Mouse (Mus musculus): ENCODE results near the gene Epn3. TPM values are rescaled to one million over a fixed set of nuclear protein-coding genes. Genes with fewer than 3 reads are reported as not detected.

The Epn3 gene
- total and polyA plus RNA-seq, 2 experiments from 2014 or later: 1.4 to 2.0 TPM

- H3K9me3 ChIP-seq (ENCODE audit: low read length): no peaks in the 10 kb centered on the region
- no peak overlapping the region for H3K4me2 ChIP-seq (ENCODE audit: low read depth)
- no peak overlapping the region for H3K4me3 ChIP-seq (ENCODE audit: low read depth, low read length)
- no peaks in the 10 kb centered on the region; the same call in 1 of the 2 replicates for H3K4me1 ChIP-seq (ENCODE audit: insufficient read depth)
- WGBS: 19% methylated on average over 8 of the region's 8 CpGs
- H3K9ac ChIP-seq: no peak overlapping the region
- TF ChIP-seq CTCF (IDR thresholded peaks at IDR 0.05; ENCODE audit: low read depth): no peak
- peak; percentile 42 for ATAC-seq
- H3K36me3 ChIP-seq (ENCODE audit: insufficient read depth): no peaks in the 10 kb centered on the region
- peak overlapping the region; percentile 50; the same call in 1 of the 2 replicates for H3K27ac ChIP-seq (ENCODE audit: low read depth, low read length)
- DNase-seq: no peak
- no peaks in the 10 kb centered on the region for H3K27me3 ChIP-seq (ENCODE audit: insufficient read depth, low read length)
These were observed 50.5 kb downstream of the Epn3 start for GRCm38 (mm10) chr11:94449239-94449638.

GRCm38 (mm10) chr11:94447017-94447416 is 52.8 kb downstream of the Epn3 start:
- Histone ChIP-seq H3K27me3 (ENCODE audit: insufficient read depth, low read length) (no peaks in the 10 kb centered on the region), H3K36me3 (ENCODE audit: insufficient read depth) (no peaks in the 10 kb centered on the region), H3K9me3 (ENCODE audit: low read length) (no peaks in the 10 kb centered on the region), H3K4me3 (ENCODE audit: low read depth, low read length) (no peak overlapping the region), H3K9ac (no peak overlapping the region), H3K27ac (ENCODE audit: low read depth, low read length) (no peak overlapping the region), H3K4me2 (ENCODE audit: low read depth) (no peak overlapping the region), H3K4me1 (ENCODE audit: insufficient read depth) (no peaks in the 10 kb centered on the region; the same call in 1 of the 2 replicates)
- 18% methylated on average over 3 of the region's 3 CpGs for WGBS
- TF ChIP-seq CTCF (IDR thresholded peaks at IDR 0.05; ENCODE audit: low read depth): no peak
- DNase-seq: no peak
- no peak for ATAC-seq

- Histone ChIP-seq H3K27ac (ENCODE audit: low read depth, low read length) (no peak overlapping the region), H3K36me3 (ENCODE audit: insufficient read depth) (no peaks in the 10 kb centered on the region; the same call in 1 of the 2 replicates), H3K9me3 (ENCODE audit: low read length) (no peaks in the 10 kb centered on the region), H3K27me3 (ENCODE audit: insufficient read depth, low read length) (no peaks in the 10 kb centered on the region), H3K9ac (no peak overlapping the region), H3K4me2 (ENCODE audit: low read depth) (no peak overlapping the region), H3K4me3 (ENCODE audit: low read depth, low read length) (no peak overlapping the region), H3K4me1 (ENCODE audit: insufficient read depth) (no peaks in the 10 kb centered on the region; the same call in 1 of the 2 replicates)
- WGBS: 56% methylated on average over 4 of the region's 4 CpGs
- DNase-seq (no peak), ATAC-seq (no peak)
- no peak for TF ChIP-seq CTCF (IDR thresholded peaks at IDR 0.05; ENCODE audit: low read depth)
These were observed 54.5 kb downstream of the Epn3 start for GRCm38 (mm10) chr11:94445300-94445699.

GRCm38 (mm10) chr11:94444829-94445228 is 54.9 kb downstream of the Epn3 start:
- WGBS: 53% methylated on average over 5 of the region's 5 CpGs
- H3K36me3 ChIP-seq (ENCODE audit: insufficient read depth): no peaks in the 10 kb centered on the region; the same call in 1 of the 2 replicates
- no peaks in the 10 kb centered on the region for H3K9me3 ChIP-seq (ENCODE audit: low read length)
- TF ChIP-seq CTCF (IDR thresholded peaks at IDR 0.05; ENCODE audit: low read depth): no peak
- no peaks in the 10 kb centered on the region for H3K27me3 ChIP-seq (ENCODE audit: insufficient read depth, low read length)
- no peak overlapping the region for H3K9ac ChIP-seq
- no peak for DNase-seq
- H3K4me2 ChIP-seq (ENCODE audit: low read depth): no peak overlapping the region
- ATAC-seq: no peak
- no peak overlapping the region for H3K4me3 ChIP-seq (ENCODE audit: low read depth, low read length)
- no peaks in the 10 kb centered on the region; the same call in 1 of the 2 replicates for H3K4me1 ChIP-seq (ENCODE audit: insufficient read depth)
- no peak overlapping the region for H3K27ac ChIP-seq (ENCODE audit: low read depth, low read length)

- no peak overlapping the region for H3K4me3 ChIP-seq (ENCODE audit: low read depth, low read length)
- no peak for DNase-seq
- no peak overlapping the region for H3K4me2 ChIP-seq (ENCODE audit: low read depth)
- no peaks in the 10 kb centered on the region for H3K9me3 ChIP-seq (ENCODE audit: low read length)
- no peaks in the 10 kb centered on the region; the same call in 1 of the 2 replicates for H3K36me3 ChIP-seq (ENCODE audit: insufficient read depth)
- no peak for ATAC-seq
- 49% methylated on average over 9 of the region's 9 CpGs for WGBS
- H3K4me1 ChIP-seq (ENCODE audit: insufficient read depth): no peaks in the 10 kb centered on the region
- H3K27me3 ChIP-seq (ENCODE audit: insufficient read depth, low read length): no peaks in the 10 kb centered on the region
- no peak overlapping the region for H3K9ac ChIP-seq
- no peak for TF ChIP-seq CTCF (IDR thresholded peaks at IDR 0.05; ENCODE audit: low read depth)
- H3K27ac ChIP-seq (ENCODE audit: low read depth, low read length): no peak overlapping the region
These were observed 58.0 kb downstream of the Epn3 start for GRCm38 (mm10) chr11:94441752-94442151.

GRCm38 (mm10) chr11:94441122-94441521 is 58.7 kb downstream of the Epn3 start:
- Histone ChIP-seq H3K36me3 (ENCODE audit: insufficient read depth) (no peaks in the 10 kb centered on the region; the same call in 1 of the 2 replicates), H3K27ac (ENCODE audit: low read depth, low read length) (peak overlapping the region; percentile 35; the same call in 1 of the 2 replicates), H3K4me2 (ENCODE audit: low read depth) (no peak overlapping the region), H3K9ac (no peak overlapping the region), H3K4me1 (ENCODE audit: insufficient read depth) (no peaks in the 10 kb centered on the region), H3K27me3 (ENCODE audit: insufficient read depth, low read length) (no peaks in the 10 kb centered on the region), H3K9me3 (ENCODE audit: low read length) (no peaks in the 10 kb centered on the region), H3K4me3 (ENCODE audit: low read depth, low read length) (no peak overlapping the region)
- 27% methylated on average over 7 of the region's 7 CpGs for WGBS
- DNase-seq (no peak), ATAC-seq (peak; percentile 54)
- TF ChIP-seq CTCF (IDR thresholded peaks at IDR 0.05; ENCODE audit: low read depth): no peak

- H3K36me3 ChIP-seq (ENCODE audit: insufficient read depth): no peaks in the 10 kb centered on the region; the same call in 1 of the 2 replicates
- no peak overlapping the region for H3K4me2 ChIP-seq (ENCODE audit: low read depth)
- WGBS: 49% methylated on average over 6 of the region's 6 CpGs
- no peaks in the 10 kb centered on the region for H3K4me1 ChIP-seq (ENCODE audit: insufficient read depth)
- TF ChIP-seq CTCF (IDR thresholded peaks at IDR 0.05; ENCODE audit: low read depth): no peak
- H3K4me3 ChIP-seq (ENCODE audit: low read depth, low read length): no peak overlapping the region
- no peaks in the 10 kb centered on the region for H3K27me3 ChIP-seq (ENCODE audit: insufficient read depth, low read length)
- no peak overlapping the region for H3K27ac ChIP-seq (ENCODE audit: low read depth, low read length)
- H3K9me3 ChIP-seq (ENCODE audit: low read length): no peaks in the 10 kb centered on the region
- ATAC-seq: no peak
- no peak for DNase-seq
- H3K9ac ChIP-seq: no peak overlapping the region
These were observed 59.4 kb downstream of the Epn3 start for GRCm38 (mm10) chr11:94440421-94440820.

Other genes with a start within 250 kb of the Epn3 start
- 0.92 TPM in 1 of 2 replicates, not detected in the other for gene Gm21885, start 218.1 kb downstream of the Epn3 start, total RNA-seq (2014; rRNA removed)
- gene Gm21885, start 218.1 kb downstream of the Epn3 start, polyA plus RNA-seq (2015; fragmentation: Nextera tagmentation; extraction: Ambion mirVana): 0.19 TPM in 1 of 2 replicates, not detected in the other
- gene Luc7l3, start 178.0 kb downstream of the Epn3 start, total RNA-seq (2014; rRNA removed): 88.8 and 108 TPM in 2 replicates
- 76.8 and 87.2 TPM in 2 replicates for gene Luc7l3, start 178.0 kb downstream of the Epn3 start, polyA plus RNA-seq (2015; fragmentation: Nextera tagmentation; extraction: Ambion mirVana)
- 45.5 and 51.8 TPM in 2 replicates for gene Ankrd40, start 172.0 kb downstream of the Epn3 start, total RNA-seq (2014; rRNA removed)
- 13.7 and 15.0 TPM in 2 replicates for gene Ankrd40, start 172.0 kb downstream of the Epn3 start, polyA plus RNA-seq (2015; fragmentation: Nextera tagmentation; extraction: Ambion mirVana)
- gene Abcc3, start 107.0 kb downstream of the Epn3 start, total RNA-seq (2014; rRNA removed): 1.1 and 1.6 TPM in 2 replicates
- gene Abcc3, start 107.0 kb downstream of the Epn3 start, polyA plus RNA-seq (2015; fragmentation: Nextera tagmentation; extraction: Ambion mirVana): 0.97 and 0.98 TPM in 2 replicates
- gene Cacna1g, start 25.8 kb downstream of the Epn3 start, total RNA-seq (2014; rRNA removed): 47.1 and 62.9 TPM in 2 replicates
- 5.3 and 5.8 TPM in 2 replicates for gene Cacna1g, start 25.8 kb downstream of the Epn3 start, polyA plus RNA-seq (2015; fragmentation: Nextera tagmentation; extraction: Ambion mirVana)
- 0.92 and 3.1 TPM in 2 replicates for gene Spata20, start 13.8 kb downstream of the Epn3 start, total RNA-seq (2014; rRNA removed)
- 0.99 and 2.3 TPM in 2 replicates for gene Spata20, start 13.8 kb downstream of the Epn3 start, polyA plus RNA-seq (2015; fragmentation: Nextera tagmentation; extraction: Ambion mirVana)
- gene Mycbpap, start 21.8 kb upstream of the Epn3 start, total RNA-seq (2014; rRNA removed): 0.77 and 2.1 TPM in 2 replicates
- gene Mycbpap, start 21.8 kb upstream of the Epn3 start, polyA plus RNA-seq (2015; fragmentation: Nextera tagmentation; extraction: Ambion mirVana): 1.5 and 1.7 TPM in 2 replicates
- gene Rsad1, start 49.3 kb upstream of the Epn3 start, total RNA-seq (2014; rRNA removed): 12.2 and 12.6 TPM in 2 replicates
- gene Rsad1, start 49.3 kb upstream of the Epn3 start, polyA plus RNA-seq (2015; fragmentation: Nextera tagmentation; extraction: Ambion mirVana): 7.7 and 8.8 TPM in 2 replicates
- gene Chad, start 65.1 kb upstream of the Epn3 start, total RNA-seq (2014; rRNA removed): not detected in 2 replicates
- gene Chad, start 65.1 kb upstream of the Epn3 start, polyA plus RNA-seq (2015; fragmentation: Nextera tagmentation; extraction: Ambion mirVana): 0.30 and 0.44 TPM in 2 replicates
- 2.6 and 4.3 TPM in 2 replicates for gene Acsf2, start 101.9 kb upstream of the Epn3 start, total RNA-seq (2014; rRNA removed)
- 1.5 and 1.6 TPM in 2 replicates for gene Acsf2, start 101.9 kb upstream of the Epn3 start, polyA plus RNA-seq (2015; fragmentation: Nextera tagmentation; extraction: Ambion mirVana)
- 116 and 127 TPM in 2 replicates for gene Lrrc59, start 129.8 kb upstream of the Epn3 start, total RNA-seq (2014; rRNA removed)
- 144 and 145 TPM in 2 replicates for gene Lrrc59, start 129.8 kb upstream of the Epn3 start, polyA plus RNA-seq (2015; fragmentation: Nextera tagmentation; extraction: Ambion mirVana)
- 50.7 and 57.0 TPM in 2 replicates for gene Mrpl27, start 153.8 kb upstream of the Epn3 start, total RNA-seq (2014; rRNA removed)
- gene Mrpl27, start 153.8 kb upstream of the Epn3 start, polyA plus RNA-seq (2015; fragmentation: Nextera tagmentation; extraction: Ambion mirVana): 126 and 149 TPM in 2 replicates
- gene Eme1, start 154.0 kb upstream of the Epn3 start, total RNA-seq (2014; rRNA removed): 2.4 and 2.5 TPM in 2 replicates
- gene Eme1, start 154.0 kb upstream of the Epn3 start, polyA plus RNA-seq (2015; fragmentation: Nextera tagmentation; extraction: Ambion mirVana): 1.4 and 1.6 TPM in 2 replicates
- gene Xylt2, start 177.5 kb upstream of the Epn3 start, total RNA-seq (2014; rRNA removed): 24.0 and 34.0 TPM in 2 replicates
- 9.1 and 10.9 TPM in 2 replicates for gene Xylt2, start 177.5 kb upstream of the Epn3 start, polyA plus RNA-seq (2015; fragmentation: Nextera tagmentation; extraction: Ambion mirVana)
- not detected in 2 replicates for gene Gm11541, start 204.5 kb upstream of the Epn3 start, total RNA-seq (2014; rRNA removed)
- gene Gm11541, start 204.5 kb upstream of the Epn3 start, polyA plus RNA-seq (2015; fragmentation: Nextera tagmentation; extraction: Ambion mirVana): not detected in 2 replicates
- gene Cdc34b, start 241.8 kb upstream of the Epn3 start, total RNA-seq (2014; rRNA removed): 0.23 TPM in 1 of 2 replicates, not detected in the other
- gene Cdc34b, start 241.8 kb upstream of the Epn3 start, polyA plus RNA-seq (2015; fragmentation: Nextera tagmentation; extraction: Ambion mirVana): not detected in 2 replicates